Mouse (Mus musculus): ENCODE results near the gene Rsl1d1. TPM values are rescaled to one million over a fixed set of nuclear protein-coding genes. Genes with fewer than 3 reads are reported as not detected.
"Not testable (repeated sequence)": the region's sequence is repeated elsewhere in the genome, so short reads cannot be mapped to it uniquely, and the experiment has no call there.

Rsl1d1 gene
- polyA plus RNA-seq, 1 experiment from 2014 or later, result 167 TPM

DNA sequence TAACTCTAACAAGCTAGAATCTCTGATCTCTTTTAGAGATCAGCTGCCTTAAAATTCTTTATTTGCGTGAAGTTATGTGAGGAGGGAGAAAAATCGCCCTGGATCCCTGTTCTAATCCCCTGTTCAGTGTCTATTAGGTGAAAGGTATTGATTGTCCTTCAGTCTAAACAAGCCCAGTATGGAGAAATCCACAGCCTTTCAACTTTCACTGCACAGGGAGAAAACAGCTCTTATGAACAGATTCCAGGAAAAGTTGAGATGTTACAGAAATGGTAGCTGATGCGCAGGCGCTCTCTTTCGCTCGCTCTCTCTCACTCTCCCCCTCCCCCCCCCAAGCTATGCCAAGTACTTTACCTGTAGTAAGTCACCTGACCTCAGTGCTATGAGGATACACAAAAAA lies 31.5 kb downstream of the Rsl1d1 start:
- 90% methylated on average over 6 of the region's 6 CpGs for WGBS

DNA sequence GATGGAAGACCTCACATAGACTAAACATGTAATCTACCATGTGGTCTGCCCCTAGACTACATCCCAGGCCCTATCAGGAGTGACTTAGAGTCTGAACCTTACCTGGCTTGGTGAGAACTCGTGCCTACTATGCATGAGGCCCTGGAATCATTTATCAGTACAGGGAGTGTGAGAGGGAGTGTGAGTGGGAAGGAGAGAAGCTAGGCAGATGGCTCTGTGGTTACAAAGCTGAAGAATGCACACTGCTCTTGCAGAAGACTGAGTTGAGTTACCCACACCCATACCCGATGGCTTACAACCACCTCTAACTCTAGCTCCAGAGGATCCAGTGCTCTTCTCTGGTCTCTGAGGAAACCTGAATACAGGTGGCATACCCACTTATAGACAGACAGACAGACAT lies 36.7 kb downstream of the Rsl1d1 start:
- H3K36me3 ChIP-seq (ENCODE audit: insufficient read depth, low read length), result peaks cover 4% of the 10 kb centered on the region; the same call in 1 of the 2 replicates
- H3K9ac ChIP-seq (ENCODE audit: low read depth, low read length), result no peak overlapping the region
- no peak overlapping the region for H3K4me2 ChIP-seq (ENCODE audit: low read length)
- 86% methylated on average over 2 of the region's 2 CpGs for WGBS
- no peak overlapping the region for H3K27ac ChIP-seq
- no peak for TF ChIP-seq CTCF (IDR thresholded peaks at IDR 0.05; ENCODE audit: low read depth)
- ATAC-seq (replicated peaks; ENCODE audit: low FRiP score, low read depth) (no peak), DNase-seq (ENCODE audit: low spot score) (no peak)
- H3K27me3 ChIP-seq (ENCODE audit: insufficient read depth, low read length), result no peaks in the 10 kb centered on the region
- no peaks in the 10 kb centered on the region for H3K9me3 ChIP-seq (replicated peaks; ENCODE audit: low read length)
- no peaks in the 10 kb centered on the region for H3K4me1 ChIP-seq (replicated peaks; ENCODE audit: insufficient read depth, low read length)
- H3K4me3 ChIP-seq (replicated peaks; ENCODE audit: low read depth, low read length), result no peak overlapping the region

More for the DNA sequence above, 31.5 kb downstream of the Rsl1d1 start:
- H3K9ac ChIP-seq (ENCODE audit: low read depth, low read length), result no peak overlapping the region
- DNase-seq (ENCODE audit: low spot score), result no peak
- H3K4me3 ChIP-seq (replicated peaks; ENCODE audit: low read depth, low read length), result no peak overlapping the region
- no peaks in the 10 kb centered on the region for H3K9me3 ChIP-seq (replicated peaks; ENCODE audit: low read length)
- H3K27ac ChIP-seq, result no peak overlapping the region
- no peak overlapping the region for H3K4me2 ChIP-seq (ENCODE audit: low read length)
- H3K4me1 ChIP-seq (replicated peaks; ENCODE audit: insufficient read depth, low read length), result no peaks in the 10 kb centered on the region
- H3K27me3 ChIP-seq (ENCODE audit: insufficient read depth, low read length), result no peaks in the 10 kb centered on the region
- H3K36me3 ChIP-seq (ENCODE audit: insufficient read depth, low read length), result no peaks in the 10 kb centered on the region
- ATAC-seq (replicated peaks; ENCODE audit: low FRiP score, low read depth), result no peak
- TF ChIP-seq CTCF (IDR thresholded peaks at IDR 0.05; ENCODE audit: low read depth), result no peak

DNA sequence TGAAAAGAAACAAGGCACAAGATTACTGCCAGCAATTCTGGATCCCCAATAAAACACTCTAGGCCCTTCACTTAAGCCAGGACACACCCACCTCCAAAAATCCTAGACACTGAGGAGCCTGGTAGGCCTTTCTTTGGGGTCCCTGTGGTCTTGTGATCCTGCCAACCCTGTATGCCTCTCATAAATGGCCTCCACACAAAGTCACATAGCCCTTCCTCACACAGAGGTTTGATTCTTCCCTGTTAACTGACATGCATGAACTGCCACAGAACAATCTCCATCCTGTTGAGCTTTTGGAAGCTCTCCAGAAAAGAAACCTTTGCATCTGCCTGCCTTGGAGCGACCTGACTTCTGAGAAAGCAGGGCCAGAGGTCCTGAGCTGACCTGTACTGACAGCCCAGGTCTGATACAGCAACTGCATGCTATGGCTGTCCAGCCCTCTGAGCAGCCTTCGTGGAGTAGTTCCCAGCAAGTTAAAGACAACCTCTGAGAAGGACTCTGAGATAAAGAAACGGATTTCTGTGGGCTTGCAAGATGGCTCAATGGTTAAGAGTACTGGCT lies 38.4 kb downstream of the Rsl1d1 start:
- Histone ChIP-seq H3K36me3 (ENCODE audit: insufficient read depth, low read length) (peaks cover 4% of the 10 kb centered on the region; the same call in 1 of the 2 replicates), H3K9ac (ENCODE audit: low read depth, low read length) (0 out of 2 replicates have a peak overlapping the region, but pooled peaks have one; percentile 28), H3K27me3 (ENCODE audit: insufficient read depth, low read length) (no peaks in the 10 kb centered on the region), H3K9me3 (replicated peaks; ENCODE audit: low read length) (no peaks in the 10 kb centered on the region), H3K4me1 (replicated peaks; ENCODE audit: insufficient read depth, low read length) (no peaks in the 10 kb centered on the region), H3K4me2 (ENCODE audit: low read length) (no peak overlapping the region), H3K4me3 (replicated peaks; ENCODE audit: low read depth, low read length) (no peak overlapping the region), H3K27ac (no peak overlapping the region)
- TF ChIP-seq CTCF (IDR thresholded peaks at IDR 0.05; ENCODE audit: low read depth), result no peak
- ATAC-seq (replicated peaks; ENCODE audit: low FRiP score, low read depth) (no peak), DNase-seq (ENCODE audit: low spot score) (no peak)
- 57% methylated on average over 3 of the region's 3 CpGs for WGBS

DNA sequence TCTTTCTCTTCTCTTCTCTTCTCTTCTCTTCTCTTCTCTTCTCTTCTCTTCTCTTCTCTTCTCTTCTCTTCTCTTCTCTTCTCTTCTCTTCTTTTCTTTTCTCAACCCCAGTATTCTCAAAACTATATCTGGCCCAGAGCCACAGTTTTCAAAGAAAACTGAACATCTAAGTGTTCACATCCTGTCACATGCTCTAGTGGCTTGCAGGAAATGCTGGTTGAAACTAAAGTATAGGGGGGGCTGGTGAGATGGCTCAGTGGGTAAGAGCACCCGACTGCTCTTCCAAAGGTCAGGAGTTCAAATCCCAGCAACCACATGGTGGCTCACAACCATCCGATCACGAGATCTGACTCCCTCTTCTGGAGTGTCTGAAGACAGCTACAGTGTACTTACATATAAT lies 45.4 kb downstream of the Rsl1d1 start:
- not testable (repeated sequence) for H3K27ac ChIP-seq; H3K9me3 ChIP-seq (replicated peaks; ENCODE audit: low read length); H3K9ac ChIP-seq (ENCODE audit: low read depth, low read length); H3K27me3 ChIP-seq (ENCODE audit: insufficient read depth, low read length); H3K4me1 ChIP-seq (replicated peaks; ENCODE audit: insufficient read depth, low read length); H3K4me3 ChIP-seq (replicated peaks; ENCODE audit: low read depth, low read length); H3K4me2 ChIP-seq (ENCODE audit: low read length); ATAC-seq (replicated peaks; ENCODE audit: low FRiP score, low read depth)
- H3K36me3 ChIP-seq (ENCODE audit: insufficient read depth, low read length), result peaks cover 39% of the 10 kb centered on the region; the same call in 1 of the 2 replicates
- DNase-seq (ENCODE audit: low spot score), result peak; percentile 14
- 25% methylated on average over 1 of the region's 3 CpGs for WGBS

DNA sequence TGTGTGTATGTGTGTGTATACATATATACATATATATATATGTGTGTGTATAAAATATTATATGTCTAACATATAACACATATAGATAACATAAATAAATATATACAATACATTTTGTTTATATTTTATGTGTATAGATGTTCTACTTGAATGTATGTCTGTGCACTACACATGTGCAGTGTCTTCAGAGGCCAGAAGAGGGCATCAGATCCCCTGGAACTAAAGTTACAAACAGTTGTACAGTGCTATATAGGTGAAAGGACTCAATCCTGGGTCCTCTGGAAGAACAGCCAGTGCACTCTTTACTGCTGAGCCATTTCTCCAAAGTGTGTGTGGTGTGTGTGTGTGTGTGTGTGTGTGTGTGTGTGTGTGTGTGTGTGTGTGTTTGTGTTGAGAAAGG lies 48.6 kb downstream of the Rsl1d1 start:
- no peak for ATAC-seq (replicated peaks; ENCODE audit: low FRiP score, low read depth)
- H3K4me3 ChIP-seq (replicated peaks; ENCODE audit: low read depth, low read length), result no peak overlapping the region
- peaks cover 48% of the 10 kb centered on the region for H3K36me3 ChIP-seq (ENCODE audit: insufficient read depth, low read length)

DNA sequence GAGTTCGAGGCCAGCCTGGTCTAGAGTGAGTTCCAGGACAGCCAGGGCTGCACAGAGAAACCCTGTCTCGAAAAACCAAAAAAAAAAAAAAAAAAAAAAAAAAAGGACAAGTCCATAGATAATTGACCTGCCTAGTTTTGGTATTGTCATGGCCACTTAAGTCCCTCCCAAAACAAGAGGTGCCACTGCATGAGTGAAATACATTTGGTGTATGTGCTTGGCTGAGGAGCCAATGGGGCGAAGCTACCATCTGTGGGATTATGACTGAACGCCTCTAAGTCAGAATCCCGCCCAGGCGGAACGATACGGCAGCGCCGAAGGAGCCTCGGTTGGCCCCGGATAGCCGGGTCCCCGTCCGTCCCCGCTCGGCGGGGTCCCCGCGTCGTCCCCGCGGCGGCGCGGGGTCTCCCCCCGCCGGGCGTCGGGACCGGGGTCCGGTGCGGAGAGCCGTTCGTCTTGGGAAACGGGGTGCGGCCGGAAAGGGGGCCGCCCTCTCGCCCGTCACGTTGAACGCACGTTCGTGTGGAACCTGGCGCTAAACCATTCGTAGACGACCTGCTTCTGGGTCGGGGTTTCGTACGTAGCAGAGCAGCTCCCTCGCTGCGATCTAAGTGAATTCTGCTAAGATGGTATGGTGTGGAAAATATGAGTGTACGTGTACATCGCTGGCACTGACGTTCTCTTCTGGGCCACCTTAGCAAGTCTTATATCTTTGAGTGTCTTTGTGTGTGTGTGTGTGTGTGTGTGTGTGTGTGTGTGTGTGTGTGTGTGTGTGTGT lies 59.2 kb downstream of the Rsl1d1 start:
- H3K36me3 ChIP-seq (ENCODE audit: insufficient read depth, low read length), result peaks cover 40% of the 10 kb centered on the region
- not testable (repeated sequence) for H3K4me1 ChIP-seq (replicated peaks; ENCODE audit: insufficient read depth, low read length); H3K4me2 ChIP-seq (ENCODE audit: low read length); H3K9ac ChIP-seq (ENCODE audit: low read depth, low read length); DNase-seq (ENCODE audit: low spot score); ATAC-seq (replicated peaks; ENCODE audit: low FRiP score, low read depth); H3K27ac ChIP-seq; H3K27me3 ChIP-seq (ENCODE audit: insufficient read depth, low read length); H3K9me3 ChIP-seq (replicated peaks; ENCODE audit: low read length); H3K4me3 ChIP-seq (replicated peaks; ENCODE audit: low read depth, low read length)
- WGBS, result 22% methylated on average over 54 of the region's 56 CpGs

More for the DNA sequence above, 48.6 kb downstream of the Rsl1d1 start:
- H3K4me1 ChIP-seq (replicated peaks; ENCODE audit: insufficient read depth, low read length), result no peaks in the 10 kb centered on the region
- TF ChIP-seq CTCF (IDR thresholded peaks at IDR 0.05; ENCODE audit: low read depth), result peak; percentile 39
- no peak for DNase-seq (ENCODE audit: low spot score)
- no peaks in the 10 kb centered on the region for H3K27me3 ChIP-seq (ENCODE audit: insufficient read depth, low read length)
- H3K27ac ChIP-seq, result no peak overlapping the region
- H3K4me2 ChIP-seq (ENCODE audit: low read length), result no peak overlapping the region
- H3K9ac ChIP-seq (ENCODE audit: low read depth, low read length), result no peak overlapping the region
- no peaks in the 10 kb centered on the region for H3K9me3 ChIP-seq (replicated peaks; ENCODE audit: low read length)

Small RNA genes lying within 50 kb of the gene (microRNA-seq; reads per million reads assigned to microRNA genes)
- gene Gm23935, result 17.0 reads per million, percentile 31 among the genes with 10 or more reads in this experiment

Other genes with a start within 250 kb of the Rsl1d1 start
- 31.0 and 32.9 TPM in 2 replicates for gene Snn, start 142.4 kb downstream of the Rsl1d1 start, polyA plus RNA-seq (2015; fragmentation: Nextera tagmentation; extraction: Ambion mirVana)
- 137 and 145 TPM in 2 replicates for gene Litaf, start 137.2 kb downstream of the Rsl1d1 start, polyA plus RNA-seq (2015; fragmentation: Nextera tagmentation; extraction: Ambion mirVana)
- 28.8 and 33.3 TPM in 2 replicates for gene Txndc11, start 68.7 kb downstream of the Rsl1d1 start, polyA plus RNA-seq (2015; fragmentation: Nextera tagmentation; extraction: Ambion mirVana)
- gene Zc3h7a, start 26.9 kb downstream of the Rsl1d1 start, polyA plus RNA-seq (2015; fragmentation: Nextera tagmentation; extraction: Ambion mirVana), result 45.0 and 50.7 TPM in 2 replicates
- gene Gspt1, start 51.0 kb upstream of the Rsl1d1 start, polyA plus RNA-seq (2015; fragmentation: Nextera tagmentation; extraction: Ambion mirVana), result 65.1 and 67.6 TPM in 2 replicates
- not detected in 2 replicates for gene Tnfrsf17, start 110.5 kb upstream of the Rsl1d1 start, polyA plus RNA-seq (2015; fragmentation: Nextera tagmentation; extraction: Ambion mirVana)
- 6.9 and 10.8 TPM in 2 replicates for gene Snx29, start 119.6 kb upstream of the Rsl1d1 start, polyA plus RNA-seq (2015; fragmentation: Nextera tagmentation; extraction: Ambion mirVana)